Mouse (Mus musculus) brain, embryonic 14.5 days (tissue): Measurements from ENCODE around the gene Zc3h18.

Source experiments
- CTCF ChIP-seq: fragments of 200-500 bp; IDR thresholded peaks from 2 replicates; pipeline ENCODE4 v1.5.1; 2012; ENCODE audit warnings: inconsistent platforms, mild to moderate bottlenecking, moderate library complexity, borderline replicate concordance; ENCODE audit not compliant: insufficient read depth, insufficient read length; ENCODE audit errors: extremely low read depth
- POLR2A ChIP-seq: fragments of 200-500 bp; IDR thresholded peaks from 2 replicates; pipeline ENCODE4 v1.6.1; 2012; ENCODE audit warnings: mild to moderate bottlenecking, inconsistent platforms, borderline replicate concordance; ENCODE audit not compliant: poor library complexity, insufficient read depth, insufficient read length, severe bottlenecking; ENCODE audit errors: extremely low read depth

DNA sequence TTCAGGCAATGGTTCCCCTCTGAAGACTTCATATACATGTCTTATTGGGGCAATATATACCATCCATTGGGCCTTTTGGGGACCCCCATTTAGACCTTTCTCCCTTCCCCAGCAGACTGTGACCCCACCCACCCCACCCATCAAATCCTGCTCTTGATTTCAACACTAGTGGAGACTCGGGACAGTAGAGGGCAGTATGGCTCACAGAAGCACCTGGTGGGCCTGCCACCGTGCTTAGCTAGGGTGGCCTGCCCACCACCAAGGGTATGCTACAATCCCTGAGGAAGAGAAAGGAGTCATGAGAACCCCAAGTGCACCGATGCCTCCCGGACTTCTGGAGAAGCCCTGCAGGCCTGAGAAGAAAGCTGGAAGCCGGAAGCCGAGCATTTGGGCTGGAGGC, 37.6 kb upstream of the Zc3h18 start:
- TF ChIP-seq POLR2A (no peak), CTCF (peak; percentile 26; the same call in 1 of the 2 replicates)
